Mouse (Mus musculus) midbrain, embryonic 15.5 days (tissue): Measurements from ENCODE around the gene Jsrp1. TPM values are rescaled to one million over a fixed set of nuclear protein-coding genes. Genes with fewer than 3 reads are reported as not detected.
A peak's percentile ranks its signal among the peaks of the same experiment; 100 is the strongest.
"Not testable (repeated sequence)": the region's sequence is repeated elsewhere in the genome, so short reads cannot be mapped to it uniquely, and the experiment has no call there.

ENCODE experiments used
- ATAC-seq: fragments of 200-750 bp; cut with Nextera tagmentation; replicated peaks from 2 replicates; pipeline ENCODE4 v1.8.0; 2017; ENCODE audit warnings: moderate TSS enrichment
- H3K27ac ChIP-seq: fragments of 300-500 bp; sonication (generic); 2 replicates; pipeline ENCODE4 v1.5.1; 2015; ENCODE audit warnings: mild to moderate bottlenecking, inconsistent platforms
- H3K27me3 ChIP-seq: fragments of 300-500 bp; sonication (generic); replicated peaks from 2 replicates; pipeline ENCODE4 v1.6.1; 2015; ENCODE audit warnings: inconsistent platforms
- H3K36me3 ChIP-seq: fragments of 300-500 bp; sonication (generic); replicated peaks from 2 replicates; pipeline ENCODE4 v1.6.1; 2015; ENCODE audit warnings: inconsistent platforms
- H3K4me1 ChIP-seq: fragments of 300-500 bp; sonication (generic); 2 replicates; pipeline ENCODE4 v1.6.1; 2015; ENCODE audit warnings: inconsistent platforms
- H3K4me2 ChIP-seq: fragments of 300-500 bp; sonication (generic); 2 replicates; pipeline ENCODE4 v1.6.1; 2015; ENCODE audit warnings: inconsistent platforms, mild to moderate bottlenecking, moderate library complexity
- H3K4me3 ChIP-seq: fragments of 300-500 bp; sonication (generic); 2 replicates; pipeline ENCODE4 v1.5.1; 2015; ENCODE audit warnings: mild to moderate bottlenecking, inconsistent platforms
- H3K9ac ChIP-seq: fragments of 300-500 bp; sonication (generic); 2 replicates; pipeline ENCODE4 v1.6.1; 2015; ENCODE audit warnings: mild to moderate bottlenecking, inconsistent platforms
- H3K9me3 ChIP-seq: fragments of 300-500 bp; sonication (generic); 2 replicates; pipeline ENCODE4 v1.6.1; 2016; ENCODE audit warnings: inconsistent platforms
- WGBS: fragments of 180-500 bp; shearing (Covaris S2); methylation state at CpG from one replicate; pipeline ENCODE4 v1.1.7; 2015; ENCODE audit warnings: mixed read lengths; 5-methylcytosine and 5-hydroxymethylcytosine counted together
- polyA plus RNA-seq: library from polyadenylated mRNA; unstranded; fragments of >200 nt; fragmentation: Nextera tagmentation; extraction: Ambion mirVana; gene quantifications from 2 replicates; pipeline ENCODE4 v1.2.1, GENCODE M21; 2015

Gene Jsrp1
- polyA plus RNA-seq, 1 experiment from 2014 or later, result 0.59 TPM

DNA sequence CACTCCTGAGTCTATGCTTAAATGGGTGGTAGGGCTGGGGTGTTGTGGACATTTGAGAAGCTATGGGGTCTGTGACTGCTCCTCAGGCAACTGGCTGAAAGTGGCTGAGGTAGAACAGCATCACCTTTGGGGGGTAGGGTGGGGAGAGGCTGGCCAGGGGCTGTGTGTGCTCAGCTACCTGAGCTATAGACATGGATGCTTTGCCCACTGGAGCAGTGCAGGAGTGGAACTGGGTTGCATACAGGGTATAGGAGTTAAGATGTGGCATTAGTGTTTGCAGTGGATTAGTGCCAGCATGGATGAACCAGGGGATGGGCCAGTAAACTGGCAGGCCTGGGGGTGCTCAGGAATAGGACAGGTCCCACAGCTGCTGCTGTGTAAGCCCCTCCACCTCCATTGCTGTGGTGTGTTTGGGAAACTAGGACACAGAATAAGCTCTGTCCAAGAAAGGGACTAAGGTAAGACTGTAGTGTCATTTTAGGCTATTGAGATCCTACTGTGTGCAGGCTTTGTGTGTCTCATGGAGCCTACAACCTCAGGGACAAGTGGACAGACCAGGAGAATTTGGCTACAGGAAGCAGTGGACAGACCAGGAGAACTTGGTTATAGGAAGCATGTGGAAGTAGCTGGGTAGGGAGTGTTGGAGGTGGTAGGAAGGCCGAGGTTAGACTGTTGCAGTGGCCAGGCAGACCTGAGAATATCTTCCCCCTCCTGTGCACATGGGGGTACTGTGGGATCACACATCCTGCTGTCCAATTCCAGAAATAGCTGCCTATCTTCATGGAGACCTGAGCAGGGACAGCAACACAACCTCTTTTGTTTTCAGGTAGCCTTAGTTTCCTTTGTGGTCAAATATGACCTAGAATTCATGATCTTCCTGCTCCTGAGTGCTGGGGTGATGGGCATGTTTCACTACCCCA, 16.3 kb upstream of the Jsrp1 start:
- no peak overlapping the region for H3K4me3 ChIP-seq
- H3K36me3 ChIP-seq, result peaks cover 17% of the 10 kb centered on the region; the same call in 1 of the 2 replicates
- no peak for ATAC-seq
- peaks cover 25% of the 10 kb centered on the region for H3K4me1 ChIP-seq
- H3K9ac ChIP-seq, result no peak overlapping the region
- 64% methylated on average over 1 of the region's 1 CpGs for WGBS
- no peaks in the 10 kb centered on the region for H3K9me3 ChIP-seq
- no peak overlapping the region for H3K4me2 ChIP-seq
- no peak overlapping the region for H3K27ac ChIP-seq
- peaks cover 5% of the 10 kb centered on the region for H3K27me3 ChIP-seq

DNA sequence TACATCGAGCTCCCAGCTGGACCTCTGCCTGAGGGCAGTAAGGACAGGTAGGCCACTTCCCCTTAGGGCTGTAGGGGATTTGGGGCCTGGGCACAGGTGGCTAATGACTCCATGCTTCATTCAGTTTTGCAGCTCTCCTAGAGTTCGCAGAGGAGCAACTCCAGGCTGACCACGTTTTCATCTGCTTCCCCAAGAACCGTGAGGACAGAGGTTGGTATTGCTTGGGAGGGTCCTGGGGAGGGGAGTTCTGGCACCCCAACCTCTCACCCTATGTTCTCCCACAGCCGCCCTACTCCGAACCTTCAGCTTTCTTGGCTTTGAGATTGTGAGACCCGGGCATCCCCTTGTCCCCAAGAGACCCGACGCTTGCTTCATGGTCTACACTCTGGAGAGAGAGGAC, 15.3 kb upstream of the Jsrp1 start:
- not testable (repeated sequence) for ATAC-seq, H3K9ac ChIP-seq

DNA sequence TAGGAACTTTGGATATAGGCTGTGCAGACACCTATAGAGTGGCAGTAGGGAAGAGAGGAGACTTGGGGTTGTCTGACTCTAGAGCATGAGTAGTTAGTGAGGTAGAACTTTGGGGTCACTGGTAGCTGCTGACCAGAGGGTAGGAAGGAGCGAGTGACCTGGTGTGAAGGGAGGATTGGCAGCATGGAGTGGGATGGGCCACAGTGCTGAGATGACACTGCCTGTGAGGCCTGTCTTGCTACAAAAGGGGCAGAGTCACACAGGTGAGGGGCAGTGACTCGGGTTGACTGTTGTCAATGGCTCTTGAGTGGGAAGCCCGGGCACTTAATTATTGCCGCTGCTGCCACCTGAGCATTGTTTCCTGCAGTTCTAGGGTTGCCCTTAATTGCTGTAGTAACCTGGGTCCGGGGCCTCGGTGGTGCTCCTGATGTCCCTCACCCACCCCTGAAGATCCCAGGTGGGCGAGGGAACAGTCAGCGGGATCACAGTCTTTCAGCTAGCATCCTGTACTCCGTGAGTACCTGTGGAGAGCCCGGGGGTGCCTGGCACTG, 14.6 kb upstream of the Jsrp1 start:
- peak overlapping the region; percentile 94 for H3K4me3 ChIP-seq
- no peaks in the 10 kb centered on the region for H3K9me3 ChIP-seq
- H3K9ac ChIP-seq, result peak overlapping the region; percentile 88
- peak overlapping the region; percentile 71 for H3K4me2 ChIP-seq
- WGBS, result 83% methylated on average over 10 of the region's 10 CpGs
- no peaks in the 10 kb centered on the region for H3K27me3 ChIP-seq
- no peak overlapping the region for H3K27ac ChIP-seq
- peaks cover 25% of the 10 kb centered on the region for H3K4me1 ChIP-seq
- ATAC-seq, result no peak
- peaks cover 17% of the 10 kb centered on the region; the same call in 1 of the 2 replicates for H3K36me3 ChIP-seq

More for the DNA sequence above, 15.3 kb upstream of the Jsrp1 start:
- WGBS, result 91% methylated on average over 9 of the region's 9 CpGs
- not testable (repeated sequence) for H3K27ac ChIP-seq, H3K9me3 ChIP-seq, H3K27me3 ChIP-seq
- Histone ChIP-seq H3K4me1 (peaks cover 25% of the 10 kb centered on the region), H3K4me2 (peak overlapping the region; percentile 71), H3K4me3 (peak overlapping the region; percentile 94; the same call in 1 of the 2 replicates), H3K36me3 (peaks cover 17% of the 10 kb centered on the region; the same call in 1 of the 2 replicates)

DNA sequence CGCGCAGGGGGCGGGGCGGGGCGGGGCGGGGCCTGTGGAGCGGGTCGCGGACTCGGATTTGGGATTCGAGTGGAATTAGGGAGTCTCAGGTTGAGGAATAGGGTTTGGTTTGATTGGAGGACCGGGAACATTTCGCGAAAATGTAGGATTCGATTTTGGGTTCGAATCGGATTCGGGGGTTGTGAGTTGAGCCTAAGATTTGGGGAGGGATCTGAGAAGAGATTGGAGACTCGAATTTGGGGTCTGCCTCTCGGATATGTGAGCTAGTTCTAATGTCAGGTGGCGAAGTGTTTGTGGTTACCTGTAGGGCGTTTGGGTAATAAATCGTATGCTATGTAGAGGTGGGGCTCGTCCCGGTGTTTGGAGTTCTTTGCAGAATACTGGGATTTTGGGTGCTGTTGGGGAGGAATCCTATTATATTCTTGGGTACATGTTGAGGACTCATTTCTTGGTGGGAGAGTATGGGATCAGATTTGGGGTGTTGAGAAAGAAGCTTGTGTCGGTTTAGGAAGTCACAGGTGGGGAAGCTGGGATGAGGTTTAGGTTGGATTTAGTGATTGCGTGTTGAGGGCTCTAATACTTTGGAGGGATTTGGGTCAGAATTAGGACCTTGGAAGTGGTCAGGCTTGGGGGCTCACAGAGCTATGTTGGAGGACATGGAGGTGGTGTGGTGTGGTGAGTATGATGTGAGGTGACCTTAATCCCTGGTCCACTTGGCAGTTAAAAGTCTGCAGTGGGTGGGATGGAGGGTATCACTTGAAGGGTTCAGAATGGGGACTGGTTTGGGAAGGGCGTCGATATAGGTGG, 14.0 kb upstream of the Jsrp1 start:
- H3K36me3 ChIP-seq, result peaks cover 17% of the 10 kb centered on the region; the same call in 1 of the 2 replicates
- no peak for ATAC-seq
- WGBS, result 7% methylated on average over 29 of the region's 29 CpGs
- peaks cover 25% of the 10 kb centered on the region for H3K4me1 ChIP-seq
- H3K4me3 ChIP-seq, result peak overlapping the region; percentile 94
- peak overlapping the region; percentile 92 for H3K27ac ChIP-seq
- H3K4me2 ChIP-seq, result peak overlapping the region; percentile 71
- no peaks in the 10 kb centered on the region for H3K9me3 ChIP-seq
- no peaks in the 10 kb centered on the region for H3K27me3 ChIP-seq
- H3K9ac ChIP-seq, result peak overlapping the region; percentile 88

DNA sequence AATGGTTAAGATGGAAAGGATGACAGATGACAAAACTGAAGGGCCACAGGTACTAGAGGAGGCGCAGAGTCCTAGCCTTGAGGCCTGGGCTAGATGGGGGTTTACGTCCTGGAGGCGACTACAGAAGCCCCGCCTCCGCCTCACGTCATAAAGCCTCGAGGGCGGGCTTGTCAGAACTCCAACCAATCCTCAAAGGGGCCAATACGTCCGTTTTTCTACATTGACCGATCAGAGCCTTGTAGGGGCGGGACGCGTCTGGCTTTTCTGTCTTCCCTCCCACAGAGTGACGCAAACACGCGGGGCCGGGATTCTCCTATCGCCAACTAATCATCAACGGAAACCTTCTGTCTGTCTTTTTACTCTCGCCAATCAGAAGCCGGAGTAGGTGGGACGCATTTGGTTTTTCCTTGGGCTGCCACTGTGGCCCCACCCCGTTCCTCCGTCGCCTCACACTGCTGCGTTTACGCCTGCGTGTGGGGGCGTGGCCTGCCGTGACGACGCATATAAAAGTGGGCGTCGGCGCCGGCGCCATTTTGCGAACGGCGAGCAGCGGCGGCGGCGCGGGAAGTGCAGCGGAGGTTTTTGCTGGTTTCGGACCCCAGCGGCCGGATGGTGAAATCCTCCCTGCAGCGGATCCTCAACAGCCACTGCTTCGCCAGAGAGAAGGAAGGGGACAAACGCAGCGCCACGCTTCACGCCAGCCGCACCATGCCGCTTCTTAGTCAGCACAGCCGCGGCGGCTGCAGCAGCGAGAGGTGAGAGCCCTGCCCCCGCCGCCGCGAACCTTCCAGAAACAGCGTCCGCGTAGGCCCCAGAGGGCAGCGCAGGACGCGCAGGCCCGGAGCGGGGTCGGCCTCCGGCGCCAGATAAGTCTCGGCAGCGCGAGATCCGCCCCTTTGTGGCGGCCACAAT, 13.1 kb upstream of the Jsrp1 start, which contains the start of gene Oaz1:
Oaz1 (plus strand) TSS at position 506 of the 912 bp plus-strand sequence.
- Histone ChIP-seq H3K4me1 (peaks cover 25% of the 10 kb centered on the region), H3K27me3 (no peaks in the 10 kb centered on the region), H3K9ac (peak within 1 kb of the TSS; percentile 88), H3K27ac (peak within 1 kb of the TSS; percentile 92), H3K4me3 (peak within 1 kb of the TSS; percentile 94), H3K36me3 (peaks cover 17% of the 10 kb centered on the region; the same call in 1 of the 2 replicates), H3K4me2 (peak within 1 kb of the TSS; percentile 71), H3K9me3 (no peaks in the 10 kb centered on the region)
- peak; percentile 97 for ATAC-seq
- WGBS, result under 1% methylated on average over 79 of the region's 82 CpGs

DNA sequence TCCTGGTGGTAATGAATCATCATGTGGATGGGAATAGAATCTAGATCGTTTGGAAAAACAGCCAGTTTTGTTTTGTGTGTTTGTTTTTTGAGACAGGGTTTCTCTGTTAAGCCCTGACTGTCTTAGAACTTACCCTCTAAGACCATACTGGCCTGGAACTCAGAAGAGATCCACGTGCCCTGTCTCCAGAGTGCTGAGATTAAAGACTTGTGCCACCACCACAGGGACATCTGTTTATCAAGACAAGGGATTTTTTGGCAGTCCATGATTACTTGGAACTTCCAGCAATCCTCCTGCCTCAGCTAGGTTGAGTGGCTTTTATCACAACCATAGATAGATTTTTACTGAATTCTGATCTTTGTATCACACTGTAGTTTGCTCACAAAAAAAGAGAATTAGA, 11.5 kb upstream of the Jsrp1 start:
- peaks cover 21% of the 10 kb centered on the region for H3K4me1 ChIP-seq
- 76% methylated on average over 2 of the region's 2 CpGs for WGBS
- H3K4me2 ChIP-seq, result no peak overlapping the region
- H3K9ac ChIP-seq, result no peak overlapping the region
- H3K27me3 ChIP-seq, result no peaks in the 10 kb centered on the region
- no peak overlapping the region for H3K4me3 ChIP-seq
- no peak overlapping the region for H3K27ac ChIP-seq
- ATAC-seq, result no peak
- peaks cover 8% of the 10 kb centered on the region; the same call in 1 of the 2 replicates for H3K36me3 ChIP-seq
- no peaks in the 10 kb centered on the region for H3K9me3 ChIP-seq

DNA sequence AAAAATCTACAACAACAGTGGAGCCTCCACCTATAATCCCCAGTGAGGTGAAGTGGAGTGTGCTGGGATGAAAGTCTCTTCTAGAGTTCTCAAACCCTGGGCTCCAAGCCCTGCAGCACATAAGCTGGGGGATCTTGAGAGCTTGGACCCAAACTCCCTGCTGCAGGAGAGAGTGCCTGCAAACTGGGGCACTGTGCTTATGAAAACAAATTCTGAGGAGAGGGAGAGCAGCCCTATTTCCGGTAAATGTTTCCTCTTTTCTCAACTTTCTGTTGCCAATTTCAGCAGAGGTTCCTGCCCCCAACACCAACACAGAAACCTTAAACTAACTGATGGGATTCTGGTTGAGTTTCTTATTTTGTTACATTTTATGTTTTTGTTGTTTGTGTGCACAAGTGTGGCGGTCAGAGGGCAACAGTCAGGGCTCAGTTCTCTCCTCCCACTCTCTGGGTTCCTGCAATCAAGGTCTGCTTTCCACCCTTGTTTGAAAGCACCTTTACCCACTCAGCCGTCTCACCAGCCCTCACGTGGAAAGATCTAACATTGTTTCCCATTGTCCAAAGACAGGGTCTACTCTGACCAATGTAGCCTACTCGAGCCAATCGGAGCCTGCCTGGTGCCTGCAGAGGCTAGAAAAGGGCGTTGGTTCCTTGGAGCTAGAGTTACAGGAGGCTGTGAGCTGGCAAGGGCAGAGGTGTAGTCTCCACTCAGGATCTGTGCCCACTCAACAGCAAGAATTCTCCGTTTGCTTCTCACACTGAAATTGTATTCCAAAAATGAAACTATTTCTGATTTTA, 10.7 kb upstream of the Jsrp1 start:
- WGBS, result 72% methylated on average over 8 of the region's 8 CpGs
- no peak for ATAC-seq
- Histone ChIP-seq H3K4me1 (peaks cover 13% of the 10 kb centered on the region), H3K9ac (no peak overlapping the region), H3K4me3 (no peak overlapping the region), H3K36me3 (no peaks in the 10 kb centered on the region), H3K27ac (no peak overlapping the region), H3K4me2 (no peak overlapping the region), H3K27me3 (no peaks in the 10 kb centered on the region), H3K9me3 (no peaks in the 10 kb centered on the region)

DNA sequence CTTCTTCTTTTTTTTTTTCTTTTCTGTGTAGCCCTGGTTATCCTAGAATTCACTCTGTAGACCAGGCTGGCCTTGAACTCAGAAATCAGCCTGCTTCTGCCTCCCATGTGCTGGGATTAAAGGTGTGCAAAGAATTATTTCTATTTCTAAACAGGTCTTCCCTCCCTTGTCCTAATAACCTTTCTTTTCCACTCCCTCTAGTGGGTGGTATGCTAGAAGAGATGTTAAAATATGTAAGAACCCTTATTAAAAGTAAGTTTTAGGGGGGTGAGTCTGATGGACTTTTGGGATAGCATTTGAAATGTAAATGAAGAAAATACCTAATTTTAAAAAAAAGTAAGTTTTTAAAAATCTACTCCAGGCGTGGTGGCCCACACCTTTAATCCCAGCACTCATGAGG, 10.0 kb upstream of the Jsrp1 start:
- H3K4me3 ChIP-seq, result no peak overlapping the region
- H3K9ac ChIP-seq, result no peak overlapping the region
- WGBS, result 87% methylated on average over 1 of the region's 1 CpGs
- no peak overlapping the region for H3K27ac ChIP-seq
- peaks cover 10% of the 10 kb centered on the region for H3K4me1 ChIP-seq
- H3K4me2 ChIP-seq, result no peak overlapping the region
- H3K9me3 ChIP-seq, result no peaks in the 10 kb centered on the region
- no peaks in the 10 kb centered on the region for H3K27me3 ChIP-seq
- ATAC-seq, result no peak
- H3K36me3 ChIP-seq, result no peaks in the 10 kb centered on the region

DNA sequence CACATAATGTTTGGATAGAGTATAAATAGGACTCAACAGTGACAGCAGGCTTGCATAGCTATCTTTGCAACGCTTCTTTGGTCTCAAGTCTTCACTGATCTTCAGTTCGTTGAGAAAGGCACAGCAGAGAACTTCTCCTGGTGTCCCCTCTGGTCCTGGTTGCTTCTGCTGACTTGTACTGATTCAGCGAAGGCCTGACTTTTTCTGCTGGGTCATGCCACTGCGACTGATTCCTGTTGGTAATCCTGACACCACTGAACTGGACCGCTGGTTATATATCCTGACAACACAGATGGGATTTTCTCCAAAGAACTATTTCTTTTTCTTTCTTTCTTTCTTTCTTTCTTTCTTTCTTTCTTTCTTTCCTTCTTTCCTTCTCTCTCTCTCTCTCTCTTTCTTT, 9.2 kb upstream of the Jsrp1 start:
- 90% methylated on average over 5 of the region's 5 CpGs for WGBS
- no peak overlapping the region for H3K4me2 ChIP-seq
- H3K9me3 ChIP-seq, result no peaks in the 10 kb centered on the region
- no peak for ATAC-seq
- no peak overlapping the region for H3K9ac ChIP-seq
- H3K27ac ChIP-seq, result no peak overlapping the region
- H3K4me3 ChIP-seq, result no peak overlapping the region
- H3K27me3 ChIP-seq, result no peaks in the 10 kb centered on the region
- H3K36me3 ChIP-seq, result no peaks in the 10 kb centered on the region
- H3K4me1 ChIP-seq, result peaks cover 2% of the 10 kb centered on the region; the same call in 1 of the 2 replicates

DNA sequence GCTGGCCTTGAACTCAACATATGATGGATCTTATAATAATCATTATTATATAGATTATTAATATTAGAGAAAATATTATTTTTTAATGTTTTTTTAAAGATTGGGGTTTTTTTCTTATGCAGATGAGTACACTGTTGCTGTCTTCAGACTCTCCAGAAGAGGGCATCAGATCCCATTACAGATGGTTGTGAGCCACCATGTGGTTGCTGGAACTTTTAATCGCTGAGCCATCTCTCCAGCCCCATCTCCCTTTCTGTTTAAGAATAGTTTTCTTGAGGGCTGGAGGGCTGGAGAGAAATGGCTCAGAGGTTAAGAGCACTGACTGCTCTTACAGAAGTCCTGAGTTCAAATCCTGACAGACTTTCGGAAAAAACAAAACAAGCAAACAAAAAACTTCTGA, 8.7 kb upstream of the Jsrp1 start:
- ATAC-seq, result no peak
- H3K4me2 ChIP-seq, result no peak overlapping the region
- no peak overlapping the region for H3K27ac ChIP-seq
- H3K9me3 ChIP-seq, result no peaks in the 10 kb centered on the region
- H3K4me3 ChIP-seq, result no peak overlapping the region
- no peak overlapping the region for H3K9ac ChIP-seq
- no peaks in the 10 kb centered on the region for H3K36me3 ChIP-seq
- WGBS, result 38% methylated on average over 2 of the region's 2 CpGs
- no peaks in the 10 kb centered on the region for H3K27me3 ChIP-seq
- H3K4me1 ChIP-seq, result no peaks in the 10 kb centered on the region

DNA sequence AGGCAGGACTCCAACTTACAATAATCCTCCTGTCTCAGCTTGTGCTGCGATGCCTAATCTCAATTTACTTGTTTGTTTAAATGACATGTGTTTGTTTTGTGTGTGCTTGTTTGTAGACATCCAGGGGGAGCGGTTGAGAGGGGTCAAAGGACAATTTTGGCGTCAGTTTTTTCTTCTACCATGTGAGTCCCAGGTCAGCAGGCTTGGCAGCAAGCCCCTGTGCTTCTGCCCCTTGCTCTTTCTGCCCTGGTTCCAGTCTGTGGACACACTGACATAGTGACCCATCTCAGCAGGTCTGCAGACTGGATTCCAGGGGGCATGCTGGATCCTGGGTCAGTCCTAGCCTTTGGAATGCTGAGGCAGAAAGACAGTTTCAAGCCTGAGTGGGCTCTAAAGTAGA, 6.1 kb upstream of the Jsrp1 start:
- Histone ChIP-seq H3K9me3 (no peaks in the 10 kb centered on the region), H3K27me3 (no peaks in the 10 kb centered on the region), H3K27ac (no peak overlapping the region), H3K4me2 (no peak overlapping the region), H3K9ac (no peak overlapping the region), H3K4me1 (no peaks in the 10 kb centered on the region), H3K4me3 (no peak overlapping the region), H3K36me3 (no peaks in the 10 kb centered on the region)
- no peak for ATAC-seq
- 47% methylated on average over 3 of the region's 3 CpGs for WGBS
